Mouse (Mus musculus) right cerebral cortex, postnatal 14 days (tissue): ENCODE data around the gene Krt12.

Experiments used
- DNase-seq: peaks from one replicate; pipeline ENCODE4 v3.0.0; 2022

Krt12 gene

GRCm38 (mm10) chr11:99422159-99422558, at the start of gene Krt12:
Krt12 (minus strand) TSS chr11:99422259.
- no peak for DNase-seq

- DNase-seq, result no peak
Observed at GRCm38 (mm10) chr11:99469228-99469627, 47.2 kb upstream of the Krt12 start.

- DNase-seq, result no peak
Observed at GRCm38 (mm10) chr11:99468566-99468965, 46.5 kb upstream of the Krt12 start.

GRCm38 (mm10) chr11:99466316-99466715, 44.3 kb upstream of the Krt12 start:
- no peak for DNase-seq

- DNase-seq, result peak; percentile 94
Observed at GRCm38 (mm10) chr11:99464836-99465235, 42.8 kb upstream of the Krt12 start.

GRCm38 (mm10) chr11:99463155-99463554, 41.1 kb upstream of the Krt12 start:
- DNase-seq, result peak; percentile 85

- DNase-seq, result no peak
Observed at GRCm38 (mm10) chr11:99461736-99462135, 39.7 kb upstream of the Krt12 start.

GRCm38 (mm10) chr11:99458887-99459286, 36.8 kb upstream of the Krt12 start:
- DNase-seq, result no peak

- DNase-seq, result no peak
Observed at GRCm38 (mm10) chr11:99454759-99455158, 32.7 kb upstream of the Krt12 start.

GRCm38 (mm10) chr11:99454044-99454443, 32.0 kb upstream of the Krt12 start:
- no peak for DNase-seq

GRCm38 (mm10) chr11:99448769-99449168, 26.7 kb upstream of the Krt12 start:
- no peak for DNase-seq

GRCm38 (mm10) chr11:99441220-99441619, 19.2 kb upstream of the Krt12 start:
- DNase-seq, result no peak

- DNase-seq, result no peak
Observed at GRCm38 (mm10) chr11:99439465-99439864, 17.4 kb upstream of the Krt12 start.

- no peak for DNase-seq
Observed at GRCm38 (mm10) chr11:99437972-99438371, 15.9 kb upstream of the Krt12 start, which contains the start of gene Krt20. Krt20 (minus strand) TSS chr11:99438150.

- DNase-seq, result no peak
Observed at GRCm38 (mm10) chr11:99436625-99437024, 14.6 kb upstream of the Krt12 start.

GRCm38 (mm10) chr11:99430670-99431069, 8.6 kb upstream of the Krt12 start:
- DNase-seq, result peak; percentile 52

- peak; percentile 23 for DNase-seq
Observed at GRCm38 (mm10) chr11:99420586-99420985, 1.5 kb downstream of the Krt12 start.

GRCm38 (mm10) chr11:99417819-99418218, 4.2 kb downstream of the Krt12 start:
- peak; percentile 51 for DNase-seq

- DNase-seq, result peak; percentile 36
Observed at GRCm38 (mm10) chr11:99416902-99417301, 5.2 kb downstream of the Krt12 start.

- no peak for DNase-seq
Observed at GRCm38 (mm10) chr11:99414463-99415147, 7.5 kb downstream of the Krt12 start.

GRCm38 (mm10) chr11:99413247-99413646, 8.8 kb downstream of the Krt12 start:
- DNase-seq, result peak; percentile 71

GRCm38 (mm10) chr11:99406186-99406585, 15.9 kb downstream of the Krt12 start:
- DNase-seq, result no peak

GRCm38 (mm10) chr11:99399956-99400549, 22.0 kb downstream of the Krt12 start:
- no peak for DNase-seq

- DNase-seq, result no peak
Observed at GRCm38 (mm10) chr11:99398832-99399231, 23.2 kb downstream of the Krt12 start.

- no peak for DNase-seq
Observed at GRCm38 (mm10) chr11:99398084-99398483, 24.0 kb downstream of the Krt12 start.
